Mouse (Mus musculus): ENCODE measurements at regions not wholly inside any gene's neighbourhood (a gene's known extent, or its start where the extent isn't known, plus 50 kb on each side); places are given as distances from the start of the nearest gene placed in this dataset.

- peak; percentile 44; the same call in 1 of the 2 replicates for TF ChIP-seq CTCF (IDR thresholded peaks at IDR 0.05; ENCODE audit: borderline replicate concordance, insufficient read depth, low read depth, low read length)
- no peak for TF ChIP-seq POLR2A (IDR thresholded peaks at IDR 0.05; ENCODE audit: borderline replicate concordance, insufficient read depth, low read length)
These were observed 59.6 kb upstream of the Ripply2 start for GRCm38 (mm10) chr9:86955720-86956119.

Data from cerebellum, adult 2 months (tissue).